Comparison of ENCODE assay signal across 11 mouse cellular contexts in genomic region chr1:144306284-144306683, GRCm38 (mm10). TPM values are rescaled to one million over a fixed set of nuclear protein-coding genes. Genes with fewer than 3 reads are reported as not detected.
DNase-seq lines count a peak whose midpoint lies in the region; ATAC-seq and TF ChIP-seq lines count a peak whose summit lies in the region.
"Had no signal": no experiment of that assay in that cellular context is flagged by ENCODE, and none has a peak within 500 bp of the region (broad histone marks: within the 10 kb centered on the region; RNA-seq: fewer than 3 reads in every experiment).

No protein-coding gene starts in this region.

- H3K27me3 ChIP-seq in lung, postnatal 0 days (replicated peaks; ENCODE audit: insufficient read depth, low read length) = no peaks in the 10 kb centered on the region

- TF ChIP-seq EP300 in lung, postnatal 0 days (IDR thresholded peaks at IDR 0.05) = no peak

- no peak overlapping the region for H3K27ac ChIP-seq in gastrocnemius, adult 2 months
- no peak overlapping the region for H3K27ac ChIP-seq in lung, postnatal 0 days (ENCODE audit: low read length)

- peak; percentile 32 for ATAC-seq in lung, postnatal 0 days
- ATAC-seq: forebrain, postnatal 0 days; liver, postnatal 0 days had no signal

- no peak overlapping the region for H3K4me2 ChIP-seq in lung, postnatal 0 days (replicated peaks; ENCODE audit: low read depth, low read length)

- H3K9me3 ChIP-seq in lung, postnatal 0 days (ENCODE audit: low read length) = no peaks in the 10 kb centered on the region

- TF ChIP-seq CTCF in gastrocnemius, adult 2 months (IDR thresholded peaks at IDR 0.05) = no peak
- TF ChIP-seq CTCF in lung, postnatal 0 days (IDR thresholded peaks at IDR 0.05) = no peak

- no peak overlapping the region for H3K9ac ChIP-seq in lung, postnatal 0 days (replicated peaks; ENCODE audit: low read depth)
- H3K9ac ChIP-seq: forebrain, postnatal 0 days; liver, postnatal 0 days had no signal

- no peaks in the 10 kb centered on the region for H3K4me1 ChIP-seq in lung, postnatal 0 days (ENCODE audit: insufficient read depth, low read depth, low read length)

- DNase-seq in gastrocnemius, adult 2 months = peak; percentile 27
- DNase-seq in gastrocnemius, postnatal 25 days = no peak
- DNase-seq in lung, postnatal 0 days (ENCODE audit: low spot score) = peak; percentile 20
- no peak for DNase-seq in lung, adult 18-20 months
- DNase-seq in fibroblast of lung, adult 2 months (ENCODE audit: low read depth) = peak; percentile 31
- DNase-seq in naive thymus-derived CD4-positive, alpha-beta T cell, adult 2 months (ENCODE audit: low read depth) = peak; percentile 21
- no peak for DNase-seq in spleen, postnatal 14 days (ENCODE audit: low spot score in 2 of 2)
- DNase-seq in right cerebral cortex, postnatal 14 days = no peak
- DNase-seq: forebrain, postnatal 0 days; kidney, postnatal 25 days had no signal

- no peaks in the 10 kb centered on the region for H3K36me3 ChIP-seq in lung, postnatal 0 days (ENCODE audit: insufficient read depth, low read length)

- intact Hi-C loops in gastrocnemius, adult 2 months (cut with DNase I) = no loop called here

- H3K4me3 ChIP-seq in gastrocnemius, adult 2 months = no peak overlapping the region
- no peak overlapping the region for H3K4me3 ChIP-seq in lung, postnatal 0 days (ENCODE audit: low read depth, low read length)

- WGBS in lung, postnatal 0 days = 46% methylated on average over 2 of the region's 2 CpGs

RNA-seq across cellular contexts. Expression of gene Rgs1, which starts 57.2 kb away (rescaled TPM):
- total RNA-seq in gastrocnemius, adult 2 months (2021) = not detected
- not detected for total RNA-seq in gastrocnemius, postnatal 25 days (2021)
- 0.41 and 0.69 TPM in 2 replicates for polyA plus RNA-seq in lung, postnatal 0 days (2015; fragmentation: Nextera tagmentation; extraction: Ambion mirVana)
- total RNA-seq: forebrain, postnatal 0 days had no signal
- polyA plus RNA-seq: forebrain, postnatal 0 days had no signal

Comparison
In these comparisons a context has a peak if more than half of its experiments do, and no peak if none do; other contexts are left out.
1. DNase-seq: peak in gastrocnemius, adult 2 months (single experiment), lung, postnatal 0 days (single experiment), fibroblast of lung, adult 2 months (single experiment) and naive thymus-derived CD4-positive, alpha-beta T cell, adult 2 months (single experiment); none in gastrocnemius, postnatal 25 days (single experiment), lung, adult 18-20 months (0 of 2), spleen, postnatal 14 days (0 of 2) and right cerebral cortex, postnatal 14 days (single experiment).